Mouse (Mus musculus) erythroid progenitor cell, adult 5-6 weeks (primary cell): ENCODE results near the gene Mterf1b. TPM values are rescaled to one million over a fixed set of nuclear protein-coding genes. Genes with fewer than 3 reads are reported as not detected.

Experiments used
- ATAC-seq: replicated peaks from 2 replicates; pipeline ENCODE4 v1.8.0; 2016; ENCODE audit warnings: moderate number of reproducible peaks, mild to moderate bottlenecking, moderate TSS enrichment, inconsistent platforms; ENCODE audit not compliant: poor library complexity, low FRiP score, severe bottlenecking
- total RNA-seq, 2 experiments: library from RNA; stranded (forward) in 1 of 2; stranded (reverse) in 1 of 2; fragments of 150-400 nt in 1 of 2; fragments of 186-747, 209-891 nt in 1 of 2; gene quantifications; 2 replicates each; pipeline versions ENCODE4 v1.2.3 to v1.2.4; 2015 to 2017; ENCODE audit warnings: low replicate concordance in 2 of 2

Mterf1b gene
- total RNA-seq, 2 experiments from 2014 or later = 3.5 to 5.4 TPM

GRCm38 (mm10) chr5:4234505-4234904 is 42.3 kb downstream of the Mterf1b start:
- ATAC-seq = no peak

- no peak for ATAC-seq
These were observed 48.0 kb downstream of the Mterf1b start for GRCm38 (mm10) chr5:4240120-4240519.

GRCm38 (mm10) chr5:4245004-4245403 is 52.8 kb downstream of the Mterf1b start:
- ATAC-seq = no peak

- ATAC-seq = no peak
These were observed 53.9 kb downstream of the Mterf1b start for GRCm38 (mm10) chr5:4246095-4246494.

Other genes with a start within 250 kb of the Mterf1b start
- 1.4 TPM in 1 of 2 replicates, not detected in the other for gene Cyp51, start 87.6 kb upstream of the Mterf1b start, total RNA-seq (2015; ENCODE audit: low replicate concordance)
- 1.9 and 5.4 TPM in 2 replicates for gene Cyp51, start 87.6 kb upstream of the Mterf1b start, total RNA-seq (2017; ENCODE audit: low replicate concordance)